Comparison of ENCODE assay signal across 7 mouse cellular contexts in genomic region chr3:52180306-52180705, GRCm38 (mm10).
A peak's percentile ranks its signal among the peaks of the same experiment; 100 is the strongest.
DNase-seq lines count a peak whose midpoint lies in the region; ATAC-seq lines count a peak whose summit lies in the region.

No protein-coding gene starts in this region.

- no peak overlapping the region for H3K4me3 ChIP-seq in embryonic facial prominence, embryonic 14.5 days (ENCODE audit: low read depth, low read length)
- H3K4me3 ChIP-seq in hindbrain, embryonic 15.5 days = no peak overlapping the region
- H3K4me3 ChIP-seq in macrophage (ENCODE audit: inconsistent target) = no peak overlapping the region

- peak; percentile 64 to 66 for DNase-seq in cerebellum, postnatal 10 days
- DNase-seq in embryonic facial prominence, embryonic 14.5 days (ENCODE audit: low spot score) = peak; percentile 34
- no peak for DNase-seq in urinary bladder, adult 18-20 months (ENCODE audit: low spot score in 2 of 2)
- no peak for DNase-seq in c-Kit-positive CD71-positive TER-119-positive erythroid progenitor cells, embryonic 14.5 days (ENCODE audit: low spot score)
- no peak for DNase-seq in ovary, adult 18-20 months (ENCODE audit: low spot score)

- peak overlapping the region; percentile 51 for H3K4me2 ChIP-seq in embryonic facial prominence, embryonic 14.5 days (ENCODE audit: low read depth, low read length)
- H3K4me2 ChIP-seq in hindbrain, embryonic 15.5 days = peak overlapping the region; percentile 45

- H3K27me3 ChIP-seq in embryonic facial prominence, embryonic 14.5 days (replicated peaks; ENCODE audit: control insufficient read depth, insufficient read depth, low read length) = no peaks in the 10 kb centered on the region
- no peaks in the 10 kb centered on the region for H3K27me3 ChIP-seq in hindbrain, embryonic 15.5 days

- no peaks in the 10 kb centered on the region for H3K36me3 ChIP-seq in embryonic facial prominence, embryonic 14.5 days (ENCODE audit: control insufficient read depth, insufficient read depth, low read length)
- H3K36me3 ChIP-seq in hindbrain, embryonic 15.5 days = no peaks in the 10 kb centered on the region
- no peaks in the 10 kb centered on the region for H3K36me3 ChIP-seq in macrophage (ENCODE audit: inconsistent target)

- H3K9ac ChIP-seq in embryonic facial prominence, embryonic 14.5 days (ENCODE audit: low read depth, low read length) = no peak overlapping the region
- H3K9ac ChIP-seq in hindbrain, embryonic 15.5 days = no peak overlapping the region

- H3K27ac ChIP-seq in embryonic facial prominence, embryonic 14.5 days (replicated peaks; ENCODE audit: low read depth, low read length) = peak overlapping the region; percentile 91
- peak overlapping the region; percentile 83 for H3K27ac ChIP-seq in hindbrain, embryonic 15.5 days (replicated peaks)
- H3K27ac ChIP-seq in macrophage = peak overlapping the region; percentile 60

- H3K79me2 ChIP-seq in macrophage (ENCODE audit: inconsistent target) = no peaks in the 10 kb centered on the region

- no peaks in the 10 kb centered on the region for H3K9me3 ChIP-seq in embryonic facial prominence, embryonic 14.5 days (ENCODE audit: control insufficient read depth, low read length)
- H3K9me3 ChIP-seq in hindbrain, embryonic 15.5 days = no peaks in the 10 kb centered on the region

- 28% methylated on average over 8 of the region's 8 CpGs for WGBS in embryonic facial prominence, embryonic 14.5 days
- WGBS in hindbrain, embryonic 15.5 days = 20% methylated on average over 8 of the region's 8 CpGs
- WGBS in macrophage (ENCODE audit: missing documents) = 75% methylated on average over 8 of the region's 8 CpGs

- peak; percentile 2; the same call in 1 of the 2 replicates for ATAC-seq in embryonic facial prominence, embryonic 14.5 days (ENCODE audit: low read depth)
- peak; percentile 6; the same call in 1 of the 2 replicates for ATAC-seq in hindbrain, embryonic 15.5 days (ENCODE audit: low FRiP score, low read depth)

- H3K4me1 ChIP-seq in embryonic facial prominence, embryonic 14.5 days (ENCODE audit: control insufficient read depth, insufficient read depth, low read length) = peaks cover 29% of the 10 kb centered on the region
- peaks cover 30% of the 10 kb centered on the region for H3K4me1 ChIP-seq in hindbrain, embryonic 15.5 days (replicated peaks)

Comparison
In these comparisons a context has a peak if more than half of its experiments do, and no peak if none do; other contexts are left out.
1. DNase-seq: peak in cerebellum, postnatal 10 days (2 of 2) and embryonic facial prominence, embryonic 14.5 days (single experiment); none in urinary bladder, adult 18-20 months (0 of 2), c-Kit-positive CD71-positive TER-119-positive erythroid progenitor cells, embryonic 14.5 days (single experiment) and ovary, adult 18-20 months (single experiment).
2. Peak in every context shown above with its lines, with median percentiles within 50 percentile points of each other: H3K27ac ChIP-seq.